Mouse (Mus musculus) thymus, postnatal 4 days (tissue): ENCODE results near the gene Uqcr10.

ENCODE experiments used
- DNase-seq: peaks from one replicate; pipeline ENCODE4 v3.0.0; 2021

Gene Uqcr10

DNA sequence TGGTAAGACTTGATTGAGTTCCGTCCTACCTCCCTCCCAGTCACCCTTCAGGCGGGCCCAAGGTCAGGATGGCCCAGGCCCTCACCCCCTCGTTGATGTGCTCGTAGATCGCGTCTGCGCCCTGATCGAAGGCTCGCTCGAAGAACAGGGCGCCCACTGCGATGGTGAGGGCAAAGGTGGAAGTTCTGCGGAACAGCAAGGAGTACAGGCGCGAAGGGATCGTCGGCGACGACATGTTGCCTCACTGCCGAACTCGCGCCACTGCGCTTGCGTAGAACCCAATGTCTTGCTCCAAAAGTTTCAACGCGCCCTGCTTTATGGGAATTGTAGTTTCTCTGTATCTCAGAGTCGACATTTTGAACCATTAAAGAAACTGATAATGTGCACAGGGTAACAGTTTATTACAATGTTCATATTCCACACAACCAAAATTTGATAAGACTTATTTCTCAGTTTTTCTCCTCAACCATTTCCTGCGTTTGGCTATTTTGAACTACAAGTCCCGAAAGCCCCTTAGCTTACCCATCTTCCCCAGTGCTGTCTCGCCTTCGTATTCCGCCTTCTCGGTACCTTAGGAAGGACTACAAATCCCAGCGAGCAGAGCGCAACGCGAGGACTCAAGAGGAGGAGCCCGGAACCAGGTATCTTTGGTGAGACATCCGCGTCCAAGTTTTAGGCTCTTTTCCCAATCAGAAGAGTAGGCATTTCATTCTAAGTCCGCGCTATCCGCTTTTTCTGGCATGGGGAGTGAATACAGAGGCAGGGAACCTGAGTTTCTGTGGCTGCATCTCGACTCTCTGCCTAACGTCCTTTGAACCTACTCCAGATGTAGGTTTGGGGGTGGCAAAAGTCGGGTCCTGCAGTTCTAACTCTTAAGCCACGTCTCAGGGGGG is at the start of gene Uqcr10, which contains the start of gene Zmat5:
TSS of gene Uqcr10 (minus strand) at position 271 of the 893 bp plus-strand sequence.
TSS of gene Zmat5 (plus strand) at position 607 of the 893 bp plus-strand sequence.
- peak; percentile 96 for DNase-seq

DNA sequence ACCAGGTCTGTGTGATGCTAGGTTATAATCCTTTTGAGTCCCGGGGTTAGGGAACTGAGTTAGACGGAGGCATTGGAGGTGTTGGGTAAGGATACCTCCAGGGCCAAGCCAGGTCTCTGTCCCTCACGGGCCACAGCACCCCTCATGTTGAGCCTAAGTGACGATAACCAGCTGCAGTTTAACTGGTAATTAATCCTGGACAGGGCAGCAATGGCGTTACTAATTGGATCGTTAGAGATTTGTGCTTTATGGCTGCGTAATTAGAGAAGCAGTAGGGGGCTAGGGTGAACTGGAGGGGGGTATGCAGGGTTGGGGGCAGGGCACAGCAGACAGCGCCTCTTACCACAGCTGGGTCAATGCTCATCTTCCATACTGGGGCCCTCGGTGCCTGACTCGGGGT is 48.7 kb upstream of the Uqcr10 start:
- DNase-seq = no peak

DNA sequence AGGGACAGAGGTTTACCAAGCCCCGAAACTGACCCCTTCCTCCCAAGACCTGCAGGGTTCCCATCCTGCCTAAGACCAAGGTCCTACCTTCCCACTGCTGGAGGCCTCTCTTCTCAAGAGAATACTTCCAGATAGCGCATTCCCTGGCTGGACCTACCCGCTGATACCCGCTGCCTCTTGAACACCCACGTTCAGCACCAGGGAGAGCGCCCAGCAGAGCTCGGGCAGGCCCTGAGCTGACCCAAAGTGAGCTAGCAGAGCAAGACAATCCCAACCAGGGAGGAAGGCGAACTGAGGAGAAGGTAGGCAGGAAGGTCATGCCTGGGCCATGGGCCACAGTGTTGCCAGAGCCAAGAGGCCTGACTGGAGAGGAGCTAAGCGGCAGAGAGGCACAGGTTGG is 46.1 kb upstream of the Uqcr10 start:
- DNase-seq = peak; percentile 77

DNA sequence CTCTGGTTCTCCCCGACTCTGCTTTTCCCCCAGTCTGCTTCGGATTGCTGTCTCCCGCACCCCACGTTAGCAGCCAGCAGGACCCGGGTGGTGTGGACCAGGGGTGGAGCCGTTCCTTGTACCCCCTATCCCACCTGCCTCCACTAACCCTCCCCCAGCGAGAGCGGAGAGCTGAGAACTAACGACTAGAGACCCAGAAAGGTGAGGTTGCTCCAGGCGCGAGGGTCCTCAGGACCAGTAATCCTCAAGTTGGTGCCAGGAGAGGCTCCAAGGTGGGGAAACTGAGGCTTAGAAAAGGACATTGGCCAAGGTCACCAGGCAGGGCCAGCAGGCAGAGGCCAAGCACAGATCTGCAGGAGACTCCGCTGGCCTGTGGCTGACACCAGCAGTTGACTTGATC is 43.1 kb upstream of the Uqcr10 start:
- DNase-seq = peak; percentile 21

DNA sequence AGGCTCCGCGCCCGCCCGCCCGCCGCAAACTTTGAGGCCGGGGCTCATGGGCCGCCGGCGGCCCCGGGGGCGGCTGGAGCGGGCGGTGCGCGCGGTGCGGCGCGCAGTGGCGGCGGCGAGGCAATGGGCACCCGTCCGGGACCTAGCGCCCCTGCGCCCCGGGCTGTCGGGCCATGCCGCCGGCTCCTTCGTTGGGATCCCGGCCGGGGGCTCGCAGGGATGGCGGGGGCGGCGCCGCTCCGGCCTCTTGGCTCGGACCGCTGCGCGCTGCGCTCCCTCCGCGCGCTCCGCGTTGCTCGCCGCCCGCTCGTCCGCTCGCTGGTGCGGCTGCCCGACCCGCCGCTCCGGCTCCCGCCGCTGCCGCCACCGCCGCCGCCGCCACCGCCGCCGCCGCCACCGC is 42.6 kb upstream of the Uqcr10 start, which contains the start of gene Cabp7:
TSS of gene Cabp7 (minus strand) at position 46 of the 400 bp plus-strand sequence.
- peak; percentile 32 for DNase-seq

DNA sequence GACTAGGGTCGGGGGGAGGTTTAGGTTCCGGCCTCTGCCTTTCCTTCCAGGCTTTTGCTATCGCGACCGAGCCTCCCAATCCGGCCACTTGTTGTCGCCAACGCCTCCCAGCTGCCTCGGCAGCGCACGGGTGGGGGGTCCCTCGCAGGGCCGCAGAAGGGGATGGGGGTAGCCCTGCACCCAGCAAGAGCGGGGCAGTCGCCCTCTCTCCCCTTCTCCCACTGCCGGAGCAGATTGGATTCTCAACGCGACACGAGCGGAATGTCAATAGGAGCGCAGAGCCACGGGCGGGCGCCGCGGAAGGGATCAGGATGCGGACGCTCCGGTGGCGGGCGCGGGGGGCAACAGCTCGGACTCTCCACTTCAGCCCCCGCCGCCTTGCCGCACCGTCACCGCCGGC is 41.8 kb upstream of the Uqcr10 start:
- DNase-seq = peak; percentile 25

DNA sequence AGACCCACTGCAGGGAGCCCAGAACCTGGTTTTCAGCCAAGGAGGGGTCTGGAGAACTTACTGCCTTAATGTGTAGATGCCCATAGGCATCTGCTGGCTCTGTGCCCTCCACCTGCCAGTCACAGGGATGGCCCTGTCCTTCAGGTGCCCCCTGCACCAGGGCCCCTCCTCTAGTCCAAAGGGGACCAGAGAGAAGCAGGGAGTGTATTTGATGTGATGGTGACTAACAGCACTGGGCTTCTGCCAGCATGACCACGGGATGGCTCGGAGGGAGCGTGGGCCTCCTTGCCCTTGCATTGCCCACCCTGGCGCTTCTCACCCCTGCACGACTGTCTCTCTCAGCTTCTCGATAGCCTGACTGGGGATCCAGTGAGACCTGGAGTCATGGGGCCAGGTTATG is 40.5 kb upstream of the Uqcr10 start:
- DNase-seq = no peak

DNA sequence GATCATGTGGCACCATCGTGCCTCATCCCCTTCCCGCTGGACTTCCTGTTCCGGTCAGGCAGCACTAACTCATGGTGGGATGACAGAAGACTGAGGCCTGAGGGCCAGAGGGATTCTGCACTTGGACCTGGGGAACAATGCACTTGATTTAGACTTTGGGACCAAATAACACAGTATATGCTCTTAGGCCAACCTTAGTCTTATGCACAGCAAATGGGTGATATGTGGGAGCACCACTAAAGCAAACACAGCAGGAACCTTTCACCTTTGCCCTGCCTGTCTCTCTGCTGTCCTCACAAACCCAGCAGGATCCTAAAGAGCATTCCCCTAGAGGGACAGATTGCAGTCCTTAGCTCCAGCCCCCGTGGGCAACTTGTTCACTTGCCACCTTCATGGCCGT is 36.6 kb upstream of the Uqcr10 start:
- DNase-seq = no peak

DNA sequence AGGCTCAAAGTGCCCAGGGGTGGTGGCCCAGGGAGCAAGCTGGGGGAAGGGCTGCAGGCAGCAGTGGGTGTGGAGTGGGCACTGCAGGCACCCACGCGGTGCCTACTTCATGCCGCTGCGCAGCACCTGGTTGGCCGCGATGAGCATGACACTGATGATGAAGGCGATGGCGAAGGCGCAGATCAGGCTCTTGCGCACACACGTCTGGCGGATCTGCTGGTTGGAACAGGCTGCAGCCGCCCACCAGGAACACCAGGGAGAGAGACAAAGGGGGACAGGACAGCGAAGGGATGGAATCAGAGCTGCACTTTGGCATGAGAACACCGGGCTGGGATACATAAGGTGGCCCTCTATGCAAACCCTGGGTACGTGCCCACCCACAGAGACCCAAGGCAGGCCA is 34.6 kb upstream of the Uqcr10 start:
- no peak for DNase-seq

DNA sequence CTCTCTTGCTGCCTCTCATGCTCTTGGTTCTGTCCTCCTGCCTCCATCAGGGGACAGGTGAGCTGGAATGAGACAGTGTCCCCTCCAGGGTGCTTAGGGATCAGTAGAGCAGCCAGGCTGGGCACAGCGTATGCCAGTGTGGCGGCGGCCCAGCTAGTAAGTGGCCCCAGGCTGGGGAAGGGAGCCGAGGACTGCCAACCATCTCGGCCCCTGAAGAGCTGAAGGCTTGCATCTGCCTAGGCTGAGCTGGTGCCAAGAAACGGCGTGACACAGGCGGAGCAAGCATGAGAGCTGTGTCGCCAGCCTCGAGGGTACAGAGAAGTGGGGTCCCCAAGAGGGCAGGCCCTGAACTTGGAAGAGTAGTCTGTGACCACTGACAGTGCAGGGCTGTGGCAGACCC is 33.5 kb upstream of the Uqcr10 start:
- DNase-seq = no peak

DNA sequence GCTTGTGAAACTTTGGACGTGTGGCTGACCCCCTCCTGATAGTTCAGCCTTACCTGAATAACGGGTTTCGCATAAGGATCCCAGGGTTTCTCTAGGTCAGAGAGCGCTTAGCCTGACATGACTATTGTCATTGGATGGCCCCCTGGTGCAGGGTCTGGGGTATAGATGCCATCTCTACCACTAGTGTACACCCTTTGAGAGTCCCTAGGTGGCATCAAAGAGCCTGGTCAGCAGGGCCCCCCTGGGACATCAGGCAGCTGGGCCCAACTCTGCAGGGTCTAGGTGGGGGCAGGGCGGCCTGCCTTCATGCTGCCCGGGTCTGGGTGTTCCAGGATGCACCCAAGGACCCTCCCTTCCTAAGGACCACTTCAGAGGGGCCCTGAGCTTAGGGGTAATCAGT is 32.2 kb upstream of the Uqcr10 start:
- no peak for DNase-seq

DNA sequence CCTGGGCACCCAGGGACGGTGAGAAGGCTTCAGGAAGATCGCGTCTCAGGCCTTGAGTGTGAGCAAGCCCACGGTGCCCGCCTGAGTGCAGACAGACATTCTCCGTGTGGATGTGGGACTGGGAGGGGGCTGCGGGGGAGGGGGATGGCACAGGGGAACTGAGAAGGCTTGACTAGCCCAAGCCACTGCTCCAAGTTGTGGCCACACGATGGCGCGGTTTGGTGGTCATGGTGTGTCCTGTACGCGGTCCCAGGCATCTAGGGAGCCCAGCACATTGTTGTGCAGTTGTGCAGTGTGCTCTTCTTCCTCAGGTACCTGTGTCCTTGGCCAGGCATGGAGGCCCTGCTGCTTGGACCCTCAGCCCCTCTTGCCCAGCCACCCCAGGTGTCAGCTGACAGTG is 30.0 kb upstream of the Uqcr10 start:
- DNase-seq = no peak

DNA sequence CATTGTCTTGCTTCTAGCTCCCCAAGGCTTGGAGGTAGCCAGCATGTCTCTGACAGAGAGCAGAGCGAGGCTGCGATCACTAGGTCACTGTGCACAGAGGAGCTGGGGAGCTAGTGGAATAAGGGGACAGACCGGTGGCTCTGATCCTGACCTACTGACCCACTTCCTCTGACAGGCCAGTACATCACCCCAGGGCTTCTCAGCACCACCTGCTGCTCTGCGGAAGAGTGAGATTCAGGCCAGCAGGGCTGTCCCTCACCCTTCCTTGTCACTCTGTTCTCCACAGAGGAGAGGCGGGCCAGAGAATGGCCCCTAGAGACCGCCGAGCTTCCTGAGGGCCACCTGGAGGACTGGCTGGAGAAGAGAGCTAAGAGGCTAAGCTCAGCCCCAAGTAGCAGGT is 27.6 kb upstream of the Uqcr10 start:
- no peak for DNase-seq

DNA sequence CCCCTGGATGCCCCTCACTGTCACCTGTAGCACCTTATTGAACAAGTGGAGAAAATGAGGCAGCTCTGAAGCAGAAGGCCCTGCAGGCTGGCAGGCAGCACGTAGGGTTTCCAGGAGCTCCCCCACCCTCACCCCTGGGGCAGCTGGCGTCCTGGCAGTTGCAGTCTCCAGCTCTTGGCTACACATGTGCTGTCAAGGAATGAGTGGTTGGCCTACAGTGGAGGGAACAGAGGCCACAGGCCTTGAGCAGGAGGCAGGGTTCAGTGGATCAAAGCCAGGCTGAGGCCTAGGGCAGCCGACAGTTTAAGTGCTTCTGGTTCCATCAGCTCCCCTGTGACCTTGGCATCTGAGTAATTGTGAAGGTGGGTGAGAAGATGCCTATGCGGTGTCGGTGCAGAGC is 26.8 kb upstream of the Uqcr10 start:
- no peak for DNase-seq

DNA sequence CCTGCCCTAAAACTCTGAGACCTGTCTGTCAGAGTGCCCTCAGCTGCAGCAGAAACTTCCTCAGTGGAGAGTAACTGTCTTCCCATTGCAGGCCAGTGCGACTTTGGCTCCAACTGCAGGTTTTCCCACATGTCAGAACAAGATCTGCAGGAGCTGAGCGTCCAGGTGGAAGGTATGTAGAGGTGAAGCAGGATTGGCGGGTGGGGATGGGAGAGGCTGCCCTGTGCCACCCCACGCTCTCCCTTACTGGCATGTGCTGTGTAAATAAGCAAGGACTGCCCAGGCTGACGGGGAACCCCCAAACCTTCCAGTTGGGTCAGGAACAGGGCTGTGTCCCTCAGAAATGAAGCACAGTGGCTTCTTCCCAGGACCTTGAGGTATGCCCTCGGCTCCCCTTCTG is 26.0 kb upstream of the Uqcr10 start:
- DNase-seq = no peak

DNA sequence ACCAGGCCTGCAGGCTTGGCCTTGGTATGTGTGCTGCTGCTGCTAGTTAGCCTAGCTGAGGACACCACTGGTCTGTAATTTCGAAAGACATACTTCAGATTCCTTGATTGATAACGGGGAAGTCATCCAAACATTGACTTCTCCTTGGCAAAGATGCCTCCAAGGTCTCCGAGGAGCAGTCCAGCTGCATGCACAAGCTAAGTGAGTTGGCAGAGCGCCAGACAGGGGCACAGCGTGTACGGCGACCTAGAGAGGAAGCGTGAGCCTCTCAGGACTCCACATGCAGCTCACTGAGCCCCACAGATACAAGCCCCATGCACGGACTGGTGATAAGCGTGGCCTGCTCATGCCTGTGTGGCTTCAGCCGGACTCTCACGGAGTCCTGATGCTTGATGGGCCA is 25.5 kb upstream of the Uqcr10 start:
- DNase-seq = peak; percentile 30

DNA sequence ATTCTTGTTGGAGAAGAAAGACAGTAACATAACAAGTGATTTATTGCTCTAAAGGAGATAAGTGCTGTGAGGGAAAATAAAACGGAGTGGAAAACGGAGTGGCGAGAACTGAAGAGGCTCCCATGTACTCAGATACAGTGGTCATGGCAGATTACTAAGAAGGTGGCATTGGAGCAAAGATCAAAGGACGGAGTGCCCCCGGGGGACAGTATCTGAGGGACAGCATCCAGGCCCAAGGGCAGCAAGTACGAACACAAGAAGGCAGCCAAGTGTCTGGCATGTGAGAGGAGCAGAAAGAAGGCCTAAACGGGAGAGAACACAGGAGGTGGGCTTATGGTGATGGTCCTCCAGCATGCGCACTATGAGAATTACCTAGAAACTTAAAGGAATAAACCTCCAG is 17.6 kb upstream of the Uqcr10 start:
- no peak for DNase-seq

DNA sequence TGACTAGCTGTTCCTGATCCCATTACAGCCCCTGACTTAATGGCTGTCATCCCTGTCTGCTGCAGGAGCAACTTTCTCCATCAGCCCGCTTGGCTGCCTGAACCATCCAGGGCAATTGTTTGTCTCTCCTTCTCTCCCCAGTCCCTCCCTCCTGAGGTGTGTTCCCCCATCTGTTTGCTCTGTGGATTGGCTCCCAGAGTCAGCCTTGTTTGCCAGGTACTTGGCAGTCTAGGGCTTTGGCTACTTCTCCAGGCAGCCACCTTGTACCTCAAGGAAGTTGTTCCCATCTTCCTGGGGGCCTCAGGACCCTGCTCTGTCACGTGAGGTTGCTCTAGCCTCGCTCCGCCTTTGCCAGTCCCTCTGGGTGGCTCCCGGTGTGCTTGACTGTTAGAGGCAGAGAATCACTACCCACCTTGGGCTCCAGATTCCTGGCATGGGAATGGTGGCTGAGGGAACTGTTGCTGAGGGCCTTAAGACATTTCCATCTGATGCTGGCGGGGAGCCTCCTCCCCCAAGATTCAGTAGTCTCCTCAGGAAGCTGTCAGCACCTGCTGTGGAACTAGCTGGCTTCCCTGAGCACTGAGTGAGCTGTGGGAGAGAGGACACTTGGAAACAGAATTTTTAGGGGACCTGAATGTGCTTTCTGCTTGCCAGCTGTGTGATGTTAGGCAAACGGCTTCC is 16.9 kb upstream of the Uqcr10 start:
- no peak for DNase-seq

DNA sequence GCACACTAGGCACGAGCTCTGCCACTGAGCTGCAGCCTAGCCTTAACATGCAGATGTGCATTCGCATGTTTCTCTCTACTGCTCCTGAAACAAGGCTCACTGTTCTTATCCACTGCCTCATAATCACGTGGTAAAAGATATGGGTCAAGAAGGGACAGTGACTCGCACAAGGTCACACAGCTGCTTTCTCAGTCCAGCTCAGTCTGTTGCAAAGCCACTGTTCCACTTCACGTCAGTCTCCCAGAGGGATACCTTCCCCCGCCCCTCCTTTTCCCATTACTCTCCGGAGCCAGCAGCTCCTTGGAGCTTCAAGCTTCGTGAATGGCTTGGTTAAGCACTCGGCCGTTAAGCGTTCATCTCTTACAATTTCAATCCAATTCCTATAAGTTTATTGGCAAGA is 16.3 kb upstream of the Uqcr10 start:
- no peak for DNase-seq

DNA sequence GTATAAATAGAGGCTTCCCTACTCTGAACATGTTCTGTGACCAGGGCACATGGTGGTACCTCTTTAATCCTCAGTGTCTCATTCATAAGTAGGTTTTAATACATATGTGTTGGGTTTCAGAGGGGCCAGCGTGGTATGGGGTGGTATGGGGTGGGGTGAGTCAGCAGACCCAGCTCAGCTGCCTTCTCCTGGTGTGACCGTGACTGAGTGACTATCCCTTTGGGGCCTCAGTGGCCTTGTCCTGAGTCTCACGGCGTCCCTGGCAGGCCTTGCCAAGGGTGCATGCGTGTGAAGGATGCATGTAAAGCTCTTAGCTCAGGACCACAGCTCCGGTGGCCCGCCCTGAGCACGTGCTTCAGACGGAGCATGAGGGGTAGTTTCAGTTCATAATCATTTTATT is 15.8 kb upstream of the Uqcr10 start:
- no peak for DNase-seq

DNA sequence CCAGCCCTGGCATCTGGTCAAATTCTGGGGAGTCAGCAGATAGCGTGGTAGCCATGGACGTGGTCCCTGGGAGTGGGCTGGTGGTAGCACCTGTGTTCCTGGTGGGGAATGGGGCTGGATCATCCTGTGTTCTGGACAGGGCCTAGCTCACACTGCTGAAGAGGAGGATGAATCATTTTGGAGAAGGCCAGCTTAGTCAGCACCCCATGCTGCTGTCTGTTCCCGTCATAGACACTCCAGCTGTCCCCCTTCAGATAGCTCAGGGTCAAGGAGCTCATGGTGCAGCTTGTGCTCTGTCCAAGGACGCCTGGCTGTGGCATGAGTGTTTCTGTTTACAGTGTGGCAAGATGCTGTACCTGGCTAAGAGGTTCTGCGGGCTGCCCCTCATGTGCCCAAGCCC is 14.4 kb upstream of the Uqcr10 start:
- no peak for DNase-seq

DNA sequence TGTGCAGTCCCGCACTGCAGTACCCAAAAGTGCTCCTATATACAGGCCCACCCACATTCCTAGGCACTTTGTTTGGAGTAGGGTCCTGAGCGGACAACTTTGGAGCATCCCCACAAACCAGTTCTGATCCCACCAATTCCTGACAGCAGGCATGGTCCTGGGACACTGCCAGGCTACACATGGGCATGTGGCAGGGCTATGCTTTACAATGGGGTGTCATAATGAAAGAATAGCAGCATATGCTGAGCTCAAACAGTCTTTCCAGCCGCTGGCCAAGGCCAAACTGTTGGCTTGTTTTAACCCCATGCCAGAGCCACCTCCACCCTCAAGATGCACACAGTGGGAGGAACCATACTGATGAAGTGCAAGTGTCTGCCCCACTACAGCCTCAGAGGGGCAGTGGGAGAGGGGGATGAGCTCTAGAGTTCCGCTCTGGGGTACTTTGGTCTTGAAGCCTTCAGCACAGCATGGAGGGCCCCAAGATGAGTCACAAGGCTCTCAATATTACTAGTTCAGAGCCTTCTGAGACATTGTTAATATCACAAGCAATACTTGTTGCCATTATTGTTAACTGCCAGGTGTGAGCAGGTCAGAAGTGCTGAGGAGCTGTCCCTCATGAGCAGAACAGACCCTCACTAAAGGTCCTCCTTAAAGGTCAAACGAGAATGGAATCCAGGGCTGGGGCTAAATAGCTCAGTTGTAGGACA is 12.5 kb upstream of the Uqcr10 start:
- no peak for DNase-seq

DNA sequence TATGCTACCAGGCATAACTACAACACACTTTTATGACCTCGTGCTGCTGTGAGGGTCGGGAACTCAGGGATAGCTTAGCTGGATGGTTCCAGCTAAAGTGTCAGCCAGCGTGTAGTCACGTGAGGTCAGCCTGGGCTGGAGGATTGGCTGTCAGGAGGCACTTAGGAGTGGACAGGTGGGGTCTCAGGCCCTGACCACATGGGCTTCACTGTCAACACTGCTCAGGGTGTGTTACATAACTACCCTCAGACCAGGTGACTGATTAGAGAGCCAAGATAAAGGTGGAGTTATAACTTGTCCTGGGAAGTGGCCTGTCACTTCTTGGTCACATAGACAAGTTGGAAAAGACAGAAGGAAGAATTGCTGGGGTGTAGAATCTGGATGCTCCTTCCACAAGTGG is 11.5 kb upstream of the Uqcr10 start:
- DNase-seq = no peak

DNA sequence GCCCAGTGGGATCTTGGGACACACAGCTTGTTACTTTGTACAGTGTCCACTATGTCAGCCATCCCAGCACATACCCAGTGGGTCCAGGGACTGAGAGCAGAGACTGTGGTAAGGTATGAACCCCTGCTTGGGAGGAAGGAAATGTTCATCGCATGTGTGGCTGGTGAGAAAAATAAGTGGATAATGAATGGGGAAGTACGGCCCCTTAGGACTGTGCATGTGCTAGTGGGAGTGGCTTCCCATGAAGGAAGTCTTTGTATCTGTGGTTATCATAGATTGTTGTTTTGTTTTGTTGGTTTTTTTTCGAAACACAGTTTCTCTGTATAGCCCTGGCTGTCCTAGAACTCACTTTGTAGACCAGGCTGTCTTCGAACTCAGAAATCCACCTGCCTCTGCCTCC is 10.6 kb upstream of the Uqcr10 start:
- DNase-seq = no peak
